Mouse (Mus musculus): ENCODE measurements around the gene Gm3854. TPM values are rescaled to one million over a fixed set of nuclear protein-coding genes. Genes with fewer than 3 reads are reported as not detected.

Gm3854 gene
- polyA plus RNA-seq, 1 experiment from 2014 or later: 1.9 TPM

- Histone ChIP-seq H3K4me3 (no peak overlapping the region), H3K27me3 (no peaks in the 10 kb centered on the region), H3K27ac (no peak overlapping the region), H3K4me2 (no peak overlapping the region), H3K4me1 (no peaks in the 10 kb centered on the region), H3K9ac (no peak overlapping the region), H3K36me3 (peaks cover 51% of the 10 kb centered on the region), H3K9me3 (no peaks in the 10 kb centered on the region)
- 84% methylated on average over 5 of the region's 5 CpGs for WGBS
- no peak for ATAC-seq (ENCODE audit: insufficient number of reproducible peaks, low FRiP score, low TSS enrichment, low read depth)
These were observed 45.4 kb downstream of the Gm3854 start for GRCm38 (mm10) chr7:6388971-6389370.

- no peak for ATAC-seq (ENCODE audit: insufficient number of reproducible peaks, low FRiP score, low TSS enrichment, low read depth)
- WGBS: 70% methylated on average over 5 of the region's 5 CpGs
These were observed 45.9 kb downstream of the Gm3854 start for GRCm38 (mm10) chr7:6389449-6389848.

GRCm38 (mm10) chr7:6397996-6398975, 54.7 kb downstream of the Gm3854 start, which contains the start of gene Smim17:
Gene Smim17, plus strand, starts transcription at chr7:6398715.
- Histone ChIP-seq H3K27me3 (no peaks in the 10 kb centered on the region), H3K4me2 (peak within 1 kb of the TSS; percentile 68), H3K4me1 (peaks cover 6% of the 10 kb centered on the region; the same call in 1 of the 2 replicates), H3K9ac (peak within 1 kb of the TSS; percentile 40), H3K36me3 (peaks cover 28% of the 10 kb centered on the region), H3K9me3 (no peaks in the 10 kb centered on the region), H3K4me3 (peak within 1 kb of the TSS; percentile 49), H3K27ac (no peak within 1 kb of the TSS)
- WGBS: 23% methylated on average over 25 of the region's 25 CpGs
- ATAC-seq (ENCODE audit: insufficient number of reproducible peaks, low FRiP score, low TSS enrichment, low read depth): 0 out of 2 replicates have a peak, but pooled peaks have one; percentile 52

More at GRCm38 (mm10) chr7:6389449-6389848, 45.9 kb downstream of the Gm3854 start:
- Histone ChIP-seq H3K27me3 (no peaks in the 10 kb centered on the region), H3K4me1 (no peaks in the 10 kb centered on the region), H3K36me3 (peaks cover 56% of the 10 kb centered on the region), H3K4me2 (no peak overlapping the region), H3K27ac (no peak overlapping the region), H3K4me3 (no peak overlapping the region), H3K9ac (no peak overlapping the region), H3K9me3 (no peaks in the 10 kb centered on the region)

Other genes starting within 250 kb of the Gm3854 start
- gene Zfp787, start 187.8 kb upstream of the Gm3854 start, polyA plus RNA-seq (2015; fragmentation: Nextera tagmentation; extraction: Ambion mirVana): 18.8 and 19.8 TPM in 2 replicates
- 52.8 and 55.9 TPM in 2 replicates for gene Zfp444, start 171.5 kb upstream of the Gm3854 start, polyA plus RNA-seq (2015; fragmentation: Nextera tagmentation; extraction: Ambion mirVana)
- gene Galp, start 146.7 kb upstream of the Gm3854 start, polyA plus RNA-seq (2015; fragmentation: Nextera tagmentation; extraction: Ambion mirVana): not detected in 2 replicates
- gene Zscan5b, start 121.5 kb upstream of the Gm3854 start, polyA plus RNA-seq (2015; fragmentation: Nextera tagmentation; extraction: Ambion mirVana): not detected in 2 replicates
- not detected in 2 replicates for gene Epp13, start 91.0 kb upstream of the Gm3854 start, polyA plus RNA-seq (2015; fragmentation: Nextera tagmentation; extraction: Ambion mirVana)
- 8.9 and 9.1 TPM in 2 replicates for gene Zfp667, start 57.2 kb upstream of the Gm3854 start, polyA plus RNA-seq (2015; fragmentation: Nextera tagmentation; extraction: Ambion mirVana)
- 5.3 and 5.9 TPM in 2 replicates for gene Zfp583, start 12.5 kb upstream of the Gm3854 start, polyA plus RNA-seq (2015; fragmentation: Nextera tagmentation; extraction: Ambion mirVana)
- gene Zfp78, start 19.5 kb downstream of the Gm3854 start, polyA plus RNA-seq (2015; fragmentation: Nextera tagmentation; extraction: Ambion mirVana): 2.9 and 3.3 TPM in 2 replicates
- gene Zfp28, start 39.5 kb downstream of the Gm3854 start, polyA plus RNA-seq (2015; fragmentation: Nextera tagmentation; extraction: Ambion mirVana): 7.8 and 9.2 TPM in 2 replicates
- gene Smim17, start 55.0 kb downstream of the Gm3854 start, polyA plus RNA-seq (2015; fragmentation: Nextera tagmentation; extraction: Ambion mirVana): 0.29 and 0.56 TPM in 2 replicates
- gene Gm20715, start 66.5 kb downstream of the Gm3854 start, polyA plus RNA-seq (2015; fragmentation: Nextera tagmentation; extraction: Ambion mirVana): not detected in 2 replicates
- gene Olfr1344, start 94.9 kb downstream of the Gm3854 start, polyA plus RNA-seq (2015; fragmentation: Nextera tagmentation; extraction: Ambion mirVana): not detected in 2 replicates
- not detected in 2 replicates for gene Olfr1336, start 112.4 kb downstream of the Gm3854 start, polyA plus RNA-seq (2015; fragmentation: Nextera tagmentation; extraction: Ambion mirVana)
- not detected in 2 replicates for gene Olfr1346, start 123.3 kb downstream of the Gm3854 start, polyA plus RNA-seq (2015; fragmentation: Nextera tagmentation; extraction: Ambion mirVana)
- gene Olfr5, start 143.2 kb downstream of the Gm3854 start, polyA plus RNA-seq (2015; fragmentation: Nextera tagmentation; extraction: Ambion mirVana): not detected in 2 replicates
- not detected in 2 replicates for gene Olfr1347, start 156.0 kb downstream of the Gm3854 start, polyA plus RNA-seq (2015; fragmentation: Nextera tagmentation; extraction: Ambion mirVana)
- gene Olfr1348, start 165.0 kb downstream of the Gm3854 start, polyA plus RNA-seq (2015; fragmentation: Nextera tagmentation; extraction: Ambion mirVana): not detected in 2 replicates
- gene Olfr1349, start 179.2 kb downstream of the Gm3854 start, polyA plus RNA-seq (2015; fragmentation: Nextera tagmentation; extraction: Ambion mirVana): not detected in 2 replicates
- gene Olfr1350, start 221.1 kb downstream of the Gm3854 start, polyA plus RNA-seq (2015; fragmentation: Nextera tagmentation; extraction: Ambion mirVana): not detected in 2 replicates

Data from limb, embryonic 15.5 days (tissue).